Mouse (Mus musculus): Measurements from ENCODE around the gene Stub1.

Gene Stub1

DNA sequence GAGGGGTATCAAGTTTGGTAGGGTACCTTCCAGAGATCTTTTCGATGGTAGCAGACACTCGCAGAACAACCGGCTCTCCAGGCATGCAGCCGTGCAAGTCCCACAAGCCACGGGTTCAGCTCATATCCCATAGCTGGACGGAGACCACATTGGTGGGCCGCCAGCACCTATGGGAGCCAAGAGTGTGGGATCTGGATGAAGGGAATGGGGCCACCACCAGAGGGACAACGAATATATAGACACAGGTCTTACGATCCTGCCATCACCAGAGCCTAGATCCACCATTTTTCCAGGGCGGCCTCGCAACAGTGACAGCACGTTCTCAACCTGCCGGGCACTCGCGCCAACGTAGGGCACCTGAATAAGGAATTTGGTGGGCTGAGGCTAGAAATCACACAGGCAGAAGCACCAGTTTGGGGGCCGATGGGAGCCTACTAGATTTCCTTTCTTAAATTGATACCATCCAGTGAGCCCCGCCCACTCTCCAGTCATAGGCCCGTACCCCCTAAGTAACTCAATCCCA, 41.8 kb downstream of the Stub1 start:
- DNase-seq (ENCODE audit: low spot score in 2 of 2): no peak

DNA sequence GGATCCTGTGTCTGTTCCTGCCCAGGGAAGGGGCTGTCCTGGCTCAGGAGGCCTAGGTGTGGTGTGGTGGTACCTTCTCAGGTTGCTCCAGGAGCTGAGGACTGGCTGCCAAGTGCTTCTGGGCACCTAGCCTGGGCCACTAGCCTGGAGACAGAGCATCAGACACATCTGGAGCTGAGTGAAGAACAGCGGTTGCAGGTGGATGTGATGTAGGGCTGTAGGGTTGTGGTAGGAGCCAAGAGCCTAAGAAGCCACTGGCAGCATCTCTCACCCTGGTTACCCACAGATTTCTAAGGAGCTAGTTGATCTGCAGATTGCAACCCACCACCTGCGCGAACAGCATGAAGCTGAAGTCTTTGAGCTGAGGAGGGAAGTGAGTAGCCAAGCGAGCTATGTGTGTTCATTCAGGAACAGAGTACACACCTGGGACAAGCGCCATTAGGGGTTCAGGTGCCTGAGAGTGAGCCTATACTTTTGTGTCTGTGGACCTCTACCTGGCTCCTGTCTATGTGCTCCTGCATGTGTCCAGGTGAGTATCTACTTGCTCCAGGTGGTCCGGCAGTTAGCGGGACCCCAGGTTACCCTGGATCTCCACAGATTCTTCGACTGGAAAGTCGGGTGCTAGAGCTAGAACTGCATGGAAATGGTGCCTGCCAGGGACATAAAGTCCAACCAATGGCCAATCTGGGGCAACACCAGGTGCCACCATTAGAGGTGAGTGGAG, 46.3 kb downstream of the Stub1 start:
- DNase-seq (ENCODE audit: low spot score in 2 of 2): no peak

DNA sequence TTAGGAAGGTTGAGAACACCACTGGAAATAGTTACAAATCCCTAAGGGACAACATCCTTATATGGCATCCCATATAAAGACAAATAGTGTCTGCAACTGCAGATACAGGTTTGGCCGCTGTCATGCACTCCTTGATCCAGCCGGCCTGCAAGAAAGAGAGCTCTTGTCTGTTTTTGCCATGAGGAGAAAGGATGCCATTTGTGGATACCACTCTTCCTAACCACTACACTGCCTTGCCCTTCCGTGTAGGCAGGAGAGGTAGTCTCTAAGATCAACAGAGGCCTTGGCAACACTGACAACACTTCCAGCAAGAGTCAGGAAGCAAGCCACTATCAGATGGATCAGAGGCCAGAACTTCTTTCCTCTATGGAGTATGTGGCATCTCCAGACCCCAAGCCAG, 46.9 kb downstream of the Stub1 start, which contains the start of gene Ccdc78:
TSS of gene Ccdc78 (plus strand) at position 301 of the 400 bp plus-strand sequence.
- no peak for DNase-seq (ENCODE audit: low spot score in 2 of 2)

DNA sequence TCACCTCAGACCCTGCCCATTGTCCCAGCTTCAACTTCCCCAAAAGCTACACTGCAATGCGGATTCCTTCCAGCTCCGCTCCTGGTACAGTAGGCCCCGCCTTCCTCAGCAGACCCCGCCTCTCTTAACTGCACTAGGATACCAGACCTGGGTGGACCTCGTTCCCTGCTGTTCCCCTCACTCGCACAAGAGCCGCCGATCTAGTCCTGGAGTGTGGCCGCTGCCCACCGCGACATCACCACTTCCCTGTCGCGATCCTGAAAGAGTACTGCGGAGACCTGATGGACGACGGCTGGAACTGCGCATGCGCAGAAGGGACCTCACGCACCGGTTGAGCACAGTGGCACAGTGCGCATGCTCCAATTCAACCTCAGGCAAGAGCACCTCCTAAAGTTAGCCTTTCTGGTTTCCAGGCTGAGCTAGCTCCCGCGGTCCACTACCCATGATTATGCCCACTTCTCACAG, 47.9 kb downstream of the Stub1 start, which contains the start of gene Haghl:
TSS of gene Haghl (minus strand) at position 393 of the 465 bp plus-strand sequence.
- DNase-seq (ENCODE audit: low spot score in 2 of 2): peak; percentile 95 to 97

DNA sequence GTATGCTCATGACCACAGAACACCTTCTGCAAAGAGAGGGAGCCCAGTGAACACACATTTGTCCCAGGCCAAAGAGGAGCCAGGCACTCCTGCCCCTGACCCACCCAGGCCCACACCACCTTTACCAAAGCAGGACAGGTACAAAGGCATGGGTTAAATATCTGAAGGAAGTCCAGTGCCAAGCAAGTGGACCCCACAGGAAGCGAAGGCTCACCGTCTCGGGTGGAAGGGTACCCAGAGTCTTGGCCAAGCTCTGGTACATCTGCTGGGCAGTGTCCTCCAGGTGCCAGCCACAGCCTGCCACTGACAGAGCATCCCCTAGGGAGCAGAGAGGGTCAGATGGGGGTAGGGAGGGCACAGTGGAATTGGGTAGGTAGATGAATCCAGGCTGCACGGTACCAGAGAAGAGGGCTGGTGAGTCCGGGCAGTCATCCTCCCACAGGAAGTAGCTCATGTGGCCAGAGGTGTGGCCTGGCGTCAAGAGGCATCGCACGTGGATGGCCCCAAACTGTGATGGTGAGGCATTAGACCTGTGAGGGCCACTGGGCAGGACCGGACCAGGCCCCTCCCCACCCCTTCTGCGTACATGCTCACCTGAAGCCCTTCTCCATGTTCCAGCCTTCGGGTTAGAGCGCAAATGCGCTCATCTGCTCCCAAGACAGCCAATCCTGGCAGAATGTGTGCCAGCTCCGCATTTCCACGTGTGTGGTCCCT, 49.2 kb downstream of the Stub1 start:
- DNase-seq (ENCODE audit: low spot score in 2 of 2): no peak

DNA sequence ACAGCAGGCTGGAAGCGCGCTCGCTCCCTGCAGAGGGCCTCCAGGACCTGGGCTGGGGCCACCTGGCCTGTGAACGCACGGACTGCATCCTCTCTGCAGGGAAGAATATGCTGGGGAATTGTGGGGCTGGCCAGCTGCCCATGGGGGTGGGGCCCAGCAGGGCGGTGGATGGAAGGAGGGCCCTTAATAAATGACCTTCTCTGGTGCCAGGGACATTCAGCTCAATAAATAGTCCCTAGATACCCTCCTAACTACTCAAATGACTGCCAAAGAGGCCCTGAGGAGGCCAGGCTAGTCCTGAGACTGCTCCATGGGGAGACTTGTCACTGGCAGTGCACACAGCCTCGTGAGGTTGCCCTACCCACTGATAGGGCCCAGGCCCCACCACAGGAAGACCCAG, 50.1 kb downstream of the Stub1 start:
- peak; percentile 50 to 56 for DNase-seq (ENCODE audit: low spot score in 2 of 2)

DNA sequence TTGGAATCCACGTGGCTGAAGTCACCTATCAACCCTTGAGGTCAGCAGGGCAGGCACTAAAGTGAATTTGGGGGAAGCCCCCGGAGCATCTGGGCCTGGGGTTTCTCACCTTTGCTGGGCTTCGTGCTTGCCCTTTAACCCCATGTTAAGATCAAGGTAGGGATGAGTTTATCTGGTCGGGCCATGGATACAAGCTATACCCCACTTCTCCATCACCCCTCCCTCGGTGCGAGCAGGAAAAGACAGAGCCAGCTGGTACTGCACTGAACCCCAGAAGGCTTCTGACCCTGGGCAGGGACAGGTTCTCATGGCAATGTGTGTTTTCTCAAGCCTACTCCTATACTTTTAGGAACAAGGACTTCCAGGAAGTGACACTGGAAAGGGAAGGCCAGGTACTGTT, 51.9 kb downstream of the Stub1 start:
- no peak for DNase-seq (ENCODE audit: low spot score in 2 of 2)

Data from heart, adult 9 months (tissue).